Mouse (Mus musculus) ovary, adult 18-20 months (tissue): ENCODE measurements around the gene Neil1.

ENCODE experiments used
- DNase-seq: peaks from one replicate; pipeline ENCODE4 v3.0.0; 2022; ENCODE audit warnings: low spot score, mixed read lengths

Gene Neil1

GRCm38 (mm10) chr9:57139110-57139509 is 9.0 kb downstream of the Neil1 start:
- DNase-seq, result no peak

- no peak for DNase-seq
Measured at GRCm38 (mm10) chr9:57138507-57138906, 9.6 kb downstream of the Neil1 start.

- DNase-seq, result no peak
Measured at GRCm38 (mm10) chr9:57137777-57138176, 10.3 kb downstream of the Neil1 start.

- DNase-seq, result no peak
Measured at GRCm38 (mm10) chr9:57137246-57137645, 10.9 kb downstream of the Neil1 start.

GRCm38 (mm10) chr9:57130577-57131433 is 17.3 kb downstream of the Neil1 start, which contains the start of gene Man2c1:
Gene Man2c1 (plus strand): TSS chr9:57130690.
- peak; percentile 85 for DNase-seq

- no peak for DNase-seq
Measured at GRCm38 (mm10) chr9:57129641-57130040, 18.5 kb downstream of the Neil1 start.

- DNase-seq, result no peak
Measured at GRCm38 (mm10) chr9:57117261-57117755, 30.8 kb downstream of the Neil1 start.
